Mouse (Mus musculus): ENCODE data around the gene Srsf9. TPM values are rescaled to one million over a fixed set of nuclear protein-coding genes. Genes with fewer than 3 reads are reported as not detected.
A peak's percentile ranks its signal among the peaks of the same experiment; 100 is the strongest.

Srsf9 gene
- total and polyA plus RNA-seq, 3 experiments, result 80.0 to 170 TPM; not detected in 1

DNA sequence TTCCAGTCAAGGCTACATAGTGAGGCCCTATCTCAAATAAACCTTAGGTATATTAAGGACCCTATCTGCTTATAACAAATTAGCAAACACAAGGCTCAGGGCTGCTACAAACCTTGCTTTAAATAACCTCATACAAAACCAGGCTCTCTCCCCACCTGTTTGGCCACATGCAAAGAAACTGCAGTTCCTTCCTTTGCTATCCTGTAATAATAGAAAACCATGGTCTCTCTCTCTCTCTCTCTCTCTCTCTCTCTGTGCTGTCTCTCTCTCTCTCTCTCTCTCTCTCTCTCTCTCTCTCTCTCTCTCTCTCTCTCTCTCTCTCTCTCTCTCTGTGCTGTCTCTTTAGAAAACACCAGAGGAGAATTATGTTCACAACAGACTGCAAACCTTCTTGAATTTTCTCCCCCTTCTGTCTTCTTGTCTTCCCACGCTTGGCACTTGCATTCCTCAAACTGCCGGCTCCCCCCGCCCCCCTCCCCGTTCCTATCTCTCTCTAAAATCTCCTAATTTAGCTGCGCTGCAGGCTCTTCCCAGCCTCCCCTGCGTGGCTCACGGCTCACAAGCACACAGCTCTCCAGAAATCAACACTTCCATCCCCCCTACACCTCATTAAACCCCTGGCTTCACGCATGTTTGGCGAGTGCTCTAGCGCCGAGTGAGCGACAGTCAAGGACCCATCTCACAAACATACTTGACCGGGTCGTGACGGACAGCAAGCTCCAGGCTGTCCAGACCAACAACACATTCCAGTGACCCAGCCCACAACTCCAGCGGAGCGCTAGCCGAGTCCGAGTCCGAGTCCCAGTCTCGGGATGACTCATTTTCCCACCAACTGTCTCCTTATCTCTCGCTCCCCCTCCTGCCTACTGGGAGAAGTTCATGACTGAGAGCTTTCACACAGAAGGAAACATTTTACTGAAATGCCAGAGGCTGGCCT lies 7.7 kb upstream of the Srsf9 start (continued):
- TF ChIP-seq RAD21 (IDR thresholded peaks at IDR 0.05; ENCODE audit: low read depth, low read length), result no peak; the same call in 1 of the 2 replicates
- TF ChIP-seq SIN3A (IDR thresholded peaks at IDR 0.05; ENCODE audit: low read length), result peak; percentile 11; the same call in 1 of the 2 replicates
- TF ChIP-seq ZNF384 (IDR thresholded peaks at IDR 0.05; ENCODE audit: low read depth, low read length), result no peak
- TF ChIP-seq MXI1 (IDR thresholded peaks at IDR 0.05; ENCODE audit: low read depth, low read length), result peak; percentile 55; the same call in 1 of the 2 replicates
- peak; percentile 65; the same call in 1 of the 2 replicates for TF ChIP-seq MAZ (IDR thresholded peaks at IDR 0.05; ENCODE audit: low read depth, low read length)
- no peak for TF ChIP-seq UBTF (IDR thresholded peaks at IDR 0.05; ENCODE audit: borderline replicate concordance, insufficient read depth, low read depth, low read length)
- TF ChIP-seq ETS1 (IDR thresholded peaks at IDR 0.05; ENCODE audit: low read depth, low read length), result peak; percentile 61; the same call in 1 of the 2 replicates
- no peak for TF ChIP-seq E2F4 (IDR thresholded peaks at IDR 0.05; ENCODE audit: borderline replicate concordance, low read depth, low read length)
- no peak for TF ChIP-seq TBP (IDR thresholded peaks at IDR 0.05; ENCODE audit: low read depth, low read length)
- peak in 1 of 2 experiments; percentile 45; a peak in 1 of 4 replicates for TF ChIP-seq POLR2A (IDR thresholded peaks at IDR 0.05; ENCODE audit: control insufficient read depth in 1 of 2, insufficient read depth in 1 of 2, low read depth in 1 of 2, low read length in 2 of 2, poor library complexity in 1 of 2)
- TF ChIP-seq KAT2A (conservative IDR thresholded peaks at IDR 0.05; ENCODE audit: low read depth, low read length), result no peak
- TF ChIP-seq JUND (IDR thresholded peaks at IDR 0.05; ENCODE audit: low read depth, low read length), result peak; percentile 99
- no peak for TF ChIP-seq ZC3H11A (IDR thresholded peaks at IDR 0.05; ENCODE audit: low read depth, low read length)
- TF ChIP-seq USF1 (IDR thresholded peaks at IDR 0.05; ENCODE audit: low read depth, low read length), result no peak
- TF ChIP-seq MYC (IDR thresholded peaks at IDR 0.05; ENCODE audit: low read depth, low read length), result 0 out of 2 replicates have a peak, but pooled peaks have one; percentile 17
- TF ChIP-seq NELFE (IDR thresholded peaks at IDR 0.05; ENCODE audit: low read depth, low read length), result peak; percentile 34; the same call in 1 of the 2 replicates
- TF ChIP-seq ELF1 (IDR thresholded peaks at IDR 0.05; ENCODE audit: low read depth, low read length), result no peak
- TF ChIP-seq GABPA (IDR thresholded peaks at IDR 0.05; ENCODE audit: low read depth, low read length), result no peak
- TF ChIP-seq USF2 (IDR thresholded peaks at IDR 0.05; ENCODE audit: borderline replicate concordance in 1 of 2, insufficient read depth in 1 of 2, low read depth in 1 of 2, low read length in 2 of 2), result no peak

DNA sequence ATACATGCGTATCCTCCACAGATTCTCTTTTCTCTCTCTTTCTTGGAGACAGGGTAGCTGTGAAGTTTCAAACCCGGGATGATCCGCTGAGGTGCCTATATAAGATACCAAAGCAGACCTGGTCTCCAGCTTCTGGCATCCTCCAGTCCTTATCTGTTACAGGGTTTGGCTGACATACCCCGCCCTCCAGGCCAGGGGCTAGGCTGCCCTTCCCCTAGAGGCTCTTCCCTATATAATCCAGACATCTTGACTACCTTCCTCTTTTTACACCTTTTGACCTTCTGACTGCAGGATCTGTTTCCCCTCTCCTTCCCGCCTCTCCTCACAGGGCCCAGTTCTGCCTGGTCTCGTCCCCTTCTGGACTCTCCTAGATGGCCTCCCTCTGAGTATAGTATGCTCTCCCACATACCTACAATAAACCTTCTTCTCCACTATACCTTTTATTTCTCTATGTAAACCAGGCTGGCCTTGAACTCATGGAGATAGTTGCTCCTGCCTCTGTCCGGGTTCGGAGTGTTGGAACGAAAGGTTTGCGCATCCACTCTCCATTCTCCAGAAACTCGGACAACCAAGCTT lies 633 bp upstream of the Srsf9 start:
- Histone ChIP-seq H3K79me2 (ENCODE audit: control insufficient read depth, insufficient read depth, low read length, poor library complexity) (peaks cover 46% of the 10 kb centered on the region), H3K36me3 (ENCODE audit: control insufficient read depth in 1 of 2, insufficient read depth in 2 of 2, low read length in 2 of 2) (peaks cover 0 to 24% of the 10 kb centered on the region in 2 experiments; a peak in 2 of 4 replicates), H3K27me3 (ENCODE audit: control insufficient read depth in 1 of 2, insufficient read depth in 2 of 2, low read length in 2 of 2) (no peaks in the 10 kb centered on the region), H3K27ac (ENCODE audit: control insufficient read depth, low read depth, low read length) (peak overlapping the region; percentile 80), H3K4me3 (ENCODE audit: control insufficient read depth in 1 of 2, insufficient read depth in 1 of 2, low read depth in 2 of 2, low read length in 2 of 2) (peak overlapping the region; percentile 85 to 92), H3K9ac (ENCODE audit: control insufficient read depth, low read depth, low read length, poor library complexity, severe bottlenecking) (peak overlapping the region; percentile 83), H3K4me1 (ENCODE audit: control insufficient read depth in 1 of 2, insufficient read depth in 2 of 2, low read length in 2 of 2) (peaks cover 2 to 10% of the 10 kb centered on the region in 2 experiments; a peak in 1 of 4 replicates), H3K9me3 (replicated peaks; ENCODE audit: insufficient read depth, low read length) (no peaks in the 10 kb centered on the region)
- DNase-seq (ENCODE audit: low read depth, low spot score), result peak; percentile 75
- TF ChIP-seq ZKSCAN1 (IDR thresholded peaks at IDR 0.05; ENCODE audit: low read depth, low read length) (no peak), ZNF384 (IDR thresholded peaks at IDR 0.05; ENCODE audit: low read depth, low read length) (no peak), E2F4 (IDR thresholded peaks at IDR 0.05; ENCODE audit: borderline replicate concordance, low read depth, low read length) (no peak), POLR2AphosphoS5 (IDR thresholded peaks at IDR 0.05; ENCODE audit: borderline replicate concordance, low read depth, low read length) (no peak), RCOR1 (IDR thresholded peaks at IDR 0.05; ENCODE audit: low read depth, low read length) (0 out of 2 replicates have a peak, but pooled peaks have one; percentile 11), TCF12 (IDR thresholded peaks at IDR 0.05; ENCODE audit: low read depth, low read length) (no peak), SMC3 (IDR thresholded peaks at IDR 0.05; ENCODE audit: low read depth, low read length) (peak; percentile 20), KAT2A (conservative IDR thresholded peaks at IDR 0.05; ENCODE audit: low read depth, low read length) (no peak), MAZ (IDR thresholded peaks at IDR 0.05; ENCODE audit: low read depth, low read length) (0 out of 2 replicates have a peak, but pooled peaks have one; percentile 28), USF1 (IDR thresholded peaks at IDR 0.05; ENCODE audit: low read depth, low read length) (no peak), CHD2 (IDR thresholded peaks at IDR 0.05; ENCODE audit: low read length) (no peak), HCFC1 (IDR thresholded peaks at IDR 0.05; ENCODE audit: low read depth, low read length) (no peak), EP300 (IDR thresholded peaks at IDR 0.05; ENCODE audit: low read depth in 1 of 2, low read length in 2 of 2) (peak in 1 of 2 experiments; percentile 54; a peak in 2 of 4 replicates), TBP (IDR thresholded peaks at IDR 0.05; ENCODE audit: low read depth, low read length) (peak; percentile 64), UBTF (IDR thresholded peaks at IDR 0.05; ENCODE audit: borderline replicate concordance, insufficient read depth, low read depth, low read length) (no peak), POLR2A (IDR thresholded peaks at IDR 0.05; ENCODE audit: control insufficient read depth in 1 of 2, insufficient read depth in 1 of 2, low read depth in 1 of 2, low read length in 2 of 2, poor library complexity in 1 of 2) (no peak), MYC (IDR thresholded peaks at IDR 0.05; ENCODE audit: low read depth, low read length) (no peak), JUND (IDR thresholded peaks at IDR 0.05; ENCODE audit: low read depth, low read length) (no peak), MAFK (IDR thresholded peaks at IDR 0.05; ENCODE audit: borderline replicate concordance, low read depth, low read length) (no peak), NELFE (IDR thresholded peaks at IDR 0.05; ENCODE audit: low read depth, low read length) (no peak), POLR2AphosphoS2 (IDR thresholded peaks at IDR 0.05; ENCODE audit: low read length) (no peak)
